Mouse (Mus musculus) CD4-positive helper T cell, adult 2 months (primary cell): Measurements from ENCODE around the gene Hps1.
"Not testable (repeated sequence)": the region's sequence is repeated elsewhere in the genome, so short reads cannot be mapped to it uniquely, and the experiment has no call there.

Experiments used
- DNase-seq: peaks from one replicate; pipeline ENCODE4 v3.0.0-alpha.2; 2012; ENCODE audit warnings: low read depth, missing footprints, low spot score

Hps1 gene

GRCm38 (mm10) chr19:42779531-42780155, at the start of gene Hps1:
Gene Hps1, minus strand, starts transcription at chr19:42779978.
- DNase-seq, result peak; percentile 92

DNA sequence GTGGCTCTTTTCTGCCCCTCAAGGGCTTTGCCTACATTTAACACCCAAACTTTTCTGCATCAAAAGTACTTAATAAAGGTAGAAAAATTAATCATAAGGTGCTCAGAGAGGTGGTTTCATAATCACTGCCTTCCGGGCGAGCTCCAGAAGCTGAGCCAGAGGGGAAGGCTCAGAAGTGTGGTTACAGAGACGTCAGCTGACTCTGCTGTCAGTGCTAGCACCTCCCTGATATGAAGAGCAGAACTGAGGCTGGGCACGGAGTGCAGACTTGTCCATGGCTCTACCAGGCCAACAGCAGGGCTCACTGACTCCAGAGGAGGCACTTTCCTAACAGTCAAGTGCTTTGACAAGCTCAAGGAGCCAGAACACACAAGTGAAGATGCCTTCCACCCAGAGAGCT, 49.4 kb upstream of the Hps1 start:
- DNase-seq, result no peak

DNA sequence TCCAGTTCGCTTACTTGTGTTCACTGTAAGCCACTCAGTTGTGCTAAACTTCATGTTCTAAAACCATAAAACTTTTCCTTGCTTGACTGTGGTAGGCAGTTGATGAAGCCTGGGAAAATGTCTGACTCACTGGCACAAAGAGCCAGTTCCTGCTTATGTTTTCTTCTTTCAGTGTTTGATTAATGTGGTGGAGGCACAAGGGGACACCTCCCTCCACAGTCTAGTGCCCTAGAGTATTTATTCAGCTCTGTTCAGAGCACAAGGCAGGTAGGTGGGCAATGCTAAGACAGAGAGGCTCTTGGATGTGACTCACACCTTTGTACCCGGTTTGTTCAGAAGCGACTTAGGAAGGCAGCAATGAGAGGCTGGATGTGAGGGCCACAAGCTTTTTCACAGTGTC, 48.1 kb upstream of the Hps1 start:
- DNase-seq, result no peak

DNA sequence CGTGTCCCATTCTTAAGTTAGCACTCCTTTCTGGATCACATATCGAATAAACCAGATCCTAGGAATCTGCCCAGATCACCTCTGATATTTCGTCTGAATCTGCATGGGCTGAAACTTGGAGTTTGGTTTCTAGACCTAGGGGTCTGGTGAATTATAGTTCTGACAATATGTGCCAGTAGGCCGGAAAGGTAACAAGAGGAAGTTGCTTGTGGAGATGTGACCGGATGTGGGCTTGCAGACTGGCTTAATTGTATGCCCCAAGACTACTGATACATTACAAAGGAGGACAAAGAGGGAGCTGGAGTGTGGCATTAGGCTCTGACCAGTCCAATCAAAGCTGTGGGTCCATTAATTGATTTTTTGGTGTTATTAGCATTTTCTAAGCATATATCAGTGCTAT, 40.3 kb upstream of the Hps1 start:
- no peak for DNase-seq

GRCm38 (mm10) chr19:42817761-42818160, 38.0 kb upstream of the Hps1 start:
- no peak for DNase-seq

- no peak for DNase-seq
Observed at GRCm38 (mm10) chr19:42816261-42816660, 36.5 kb upstream of the Hps1 start.

GRCm38 (mm10) chr19:42810140-42810539, 30.4 kb upstream of the Hps1 start:
- DNase-seq, result no peak

DNA sequence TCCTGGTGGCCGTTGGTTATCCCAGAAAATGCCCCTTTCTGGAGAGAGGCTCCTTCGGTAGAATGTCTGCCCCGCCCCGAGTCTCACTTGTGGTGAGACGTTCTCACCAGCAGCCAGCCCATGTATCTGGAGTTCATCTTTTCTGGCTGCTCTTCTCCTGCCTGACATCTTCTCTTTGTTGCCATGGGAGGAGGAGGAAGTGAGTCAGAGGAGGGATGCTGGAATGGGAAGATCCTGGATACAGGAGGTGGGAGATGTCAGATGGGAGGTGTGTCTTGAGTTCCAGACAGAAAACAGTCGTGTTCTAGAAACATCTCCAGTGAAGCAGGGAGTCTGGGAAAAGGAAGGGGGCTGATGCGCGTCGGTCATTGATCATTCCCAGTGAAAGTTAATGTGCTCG, 29.7 kb upstream of the Hps1 start:
- DNase-seq, result no peak

GRCm38 (mm10) chr19:42797866-42798265, 18.1 kb upstream of the Hps1 start:
- no peak for DNase-seq

DNA sequence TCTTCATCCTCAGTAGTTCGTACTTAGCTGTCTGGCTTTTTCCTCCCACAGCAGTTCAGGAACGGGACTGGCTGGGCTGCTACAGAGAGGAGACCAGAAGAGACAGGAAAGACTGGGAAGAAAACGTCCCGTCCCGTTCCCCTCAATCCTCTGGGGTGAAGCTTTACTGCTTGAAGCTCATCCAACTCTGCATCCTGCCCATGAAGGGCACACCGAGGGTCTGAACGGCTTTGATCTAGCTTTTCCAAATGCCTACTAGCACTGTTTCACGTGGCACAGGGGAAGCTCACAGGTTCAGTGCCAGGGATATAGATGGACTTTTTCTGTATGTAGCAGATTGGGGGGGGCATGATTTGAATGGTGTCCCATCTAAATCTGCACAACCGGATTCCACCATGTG, 16.0 kb upstream of the Hps1 start:
- DNase-seq, result no peak

DNA sequence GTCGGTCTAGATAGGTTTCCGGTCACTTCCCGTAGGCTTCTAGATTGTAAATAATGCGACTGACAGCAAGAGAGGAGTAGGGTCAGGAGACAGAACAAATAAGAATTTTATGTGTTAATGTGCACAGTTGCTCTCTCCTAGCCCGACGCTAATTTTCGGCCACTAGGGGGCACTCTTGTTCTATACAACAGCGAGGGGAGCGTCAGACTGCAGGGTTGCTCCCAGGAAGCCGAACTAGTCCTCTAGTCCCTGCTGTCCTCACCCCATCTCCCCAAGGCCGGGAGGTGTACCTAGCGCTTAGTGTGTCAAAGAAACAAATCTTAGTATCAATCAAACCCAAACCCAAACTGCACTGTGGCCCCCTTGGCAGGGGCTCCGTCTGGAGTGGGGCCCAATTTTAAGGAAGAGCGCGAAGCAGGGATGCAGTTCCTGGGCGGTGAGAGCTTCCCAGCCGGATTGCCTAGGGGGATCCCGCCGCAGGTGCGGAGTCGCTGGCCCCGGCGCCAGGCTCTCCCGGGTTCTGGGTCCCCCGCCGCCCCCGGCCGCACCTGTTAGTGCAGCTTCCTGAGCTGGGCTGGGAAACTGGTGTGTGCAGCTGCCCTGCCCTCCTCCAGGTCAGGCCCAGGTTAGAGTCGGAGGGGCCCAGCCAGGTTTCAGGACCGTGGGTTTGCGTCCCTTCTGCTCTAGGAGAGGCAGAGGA, 15.3 kb upstream of the Hps1 start:
- DNase-seq, result peak; percentile 74

DNA sequence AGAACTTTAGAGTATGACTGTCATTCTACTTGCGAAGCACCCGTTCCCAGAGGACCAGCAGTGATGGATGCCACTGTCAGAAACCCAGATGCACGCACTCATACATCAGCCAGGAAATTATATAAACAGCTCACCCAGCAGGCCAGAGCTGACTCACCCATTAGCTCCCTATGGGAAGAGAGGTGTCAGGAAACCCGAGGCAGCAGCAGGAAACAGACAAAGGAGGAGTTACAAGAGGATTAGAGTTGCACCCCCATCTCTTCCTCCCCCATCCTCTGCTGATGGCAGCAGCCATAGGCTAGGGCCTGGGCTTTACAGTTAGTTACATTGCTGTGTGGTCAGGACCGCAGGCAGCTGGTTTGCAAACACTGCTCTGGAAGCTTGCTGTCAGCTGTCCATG, 8.5 kb upstream of the Hps1 start:
- no peak for DNase-seq

DNA sequence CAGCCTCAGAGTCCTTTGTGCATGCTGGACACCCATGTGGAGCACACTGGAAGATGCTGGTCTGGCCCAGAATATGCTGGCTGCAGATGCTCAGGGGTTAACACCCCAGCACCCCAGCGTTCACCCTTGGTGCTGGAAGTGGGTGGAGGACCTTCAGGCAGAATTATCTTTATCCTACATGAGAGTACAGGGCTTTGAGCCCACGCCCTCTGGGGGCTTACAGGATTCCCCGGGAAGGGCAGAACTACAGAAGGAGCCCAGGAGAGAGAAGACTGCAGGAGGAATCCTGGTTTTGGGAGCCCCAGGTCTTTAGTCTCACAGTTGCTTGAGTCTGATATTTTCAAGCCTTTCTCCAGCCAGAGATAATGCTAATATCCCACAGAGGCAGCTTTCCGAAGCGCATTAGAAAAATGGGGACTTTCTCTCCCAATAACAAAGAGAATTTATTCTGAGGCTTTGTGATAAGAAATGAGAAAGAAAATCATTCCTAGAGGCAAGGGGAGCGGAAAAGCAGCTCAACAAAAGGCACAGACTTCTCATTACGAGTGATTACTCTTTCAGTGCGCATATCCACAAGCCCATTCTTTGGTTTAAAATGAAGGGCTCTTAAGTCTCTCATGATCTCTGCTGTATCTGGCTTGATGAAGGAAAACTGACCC, 5.9 kb upstream of the Hps1 start:
- no peak for DNase-seq

DNA sequence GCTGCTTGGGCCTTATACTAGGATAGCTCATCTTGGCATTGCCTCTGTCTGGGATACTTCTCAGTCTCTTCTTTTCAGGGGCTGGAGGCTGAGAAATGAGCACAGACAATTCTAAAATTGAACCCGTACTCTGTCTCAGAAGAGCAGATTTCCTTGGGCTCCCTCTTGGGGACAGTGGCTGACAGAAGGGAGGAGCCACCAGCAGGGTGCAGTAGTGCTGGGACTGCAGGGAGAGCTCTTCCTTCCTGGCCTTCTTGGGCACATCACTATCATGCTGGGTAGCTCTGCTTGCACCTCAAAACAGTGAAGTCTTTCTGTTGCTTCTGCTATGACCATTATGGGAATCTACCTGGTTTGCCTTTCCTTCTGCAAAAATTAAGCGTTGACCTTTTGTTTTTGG, 5.4 kb upstream of the Hps1 start:
- no peak for DNase-seq

DNA sequence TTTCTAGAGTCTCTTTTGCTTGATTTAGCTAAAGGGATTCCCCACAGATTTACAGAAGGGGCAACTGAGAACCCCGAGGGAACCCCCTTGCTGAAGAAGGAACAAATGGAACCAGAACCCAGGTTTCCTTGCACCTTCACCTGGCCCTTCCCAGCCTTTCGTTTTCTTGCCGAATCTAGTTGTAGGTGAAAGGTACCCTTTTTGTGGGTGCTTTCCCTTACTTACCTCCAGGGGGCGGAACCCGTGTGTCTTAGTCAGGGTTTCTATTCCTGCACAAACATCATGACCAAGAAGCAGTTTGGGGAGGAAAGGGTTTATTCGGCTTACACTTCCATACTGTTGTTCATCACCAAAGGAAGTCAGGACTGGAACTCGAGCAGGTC, 369 bp upstream of the Hps1 start:
- not testable (repeated sequence) for DNase-seq

DNA sequence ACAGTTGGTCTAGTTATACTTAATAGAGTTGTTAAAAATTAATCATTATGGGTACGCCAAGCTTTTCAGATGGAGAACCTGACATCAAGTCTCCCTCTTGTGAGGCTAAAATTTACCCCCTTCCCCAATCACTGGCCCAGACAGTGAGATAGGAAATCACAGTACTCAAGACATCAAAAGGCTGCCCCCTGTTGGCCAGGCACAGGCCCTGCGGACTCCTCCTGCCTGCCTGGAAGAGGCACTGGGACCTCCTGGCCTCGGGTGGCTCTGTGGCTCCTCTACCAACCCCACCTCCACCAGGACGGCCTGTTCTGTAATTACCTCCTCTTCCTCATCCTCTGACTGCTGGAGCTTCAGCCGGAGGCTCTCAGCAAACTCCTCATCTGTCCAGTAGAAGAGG, 2.0 kb downstream of the Hps1 start:
- DNase-seq, result peak; percentile 36

GRCm38 (mm10) chr19:42776813-42777212, 3.0 kb downstream of the Hps1 start:
- peak; percentile 48 for DNase-seq

DNA sequence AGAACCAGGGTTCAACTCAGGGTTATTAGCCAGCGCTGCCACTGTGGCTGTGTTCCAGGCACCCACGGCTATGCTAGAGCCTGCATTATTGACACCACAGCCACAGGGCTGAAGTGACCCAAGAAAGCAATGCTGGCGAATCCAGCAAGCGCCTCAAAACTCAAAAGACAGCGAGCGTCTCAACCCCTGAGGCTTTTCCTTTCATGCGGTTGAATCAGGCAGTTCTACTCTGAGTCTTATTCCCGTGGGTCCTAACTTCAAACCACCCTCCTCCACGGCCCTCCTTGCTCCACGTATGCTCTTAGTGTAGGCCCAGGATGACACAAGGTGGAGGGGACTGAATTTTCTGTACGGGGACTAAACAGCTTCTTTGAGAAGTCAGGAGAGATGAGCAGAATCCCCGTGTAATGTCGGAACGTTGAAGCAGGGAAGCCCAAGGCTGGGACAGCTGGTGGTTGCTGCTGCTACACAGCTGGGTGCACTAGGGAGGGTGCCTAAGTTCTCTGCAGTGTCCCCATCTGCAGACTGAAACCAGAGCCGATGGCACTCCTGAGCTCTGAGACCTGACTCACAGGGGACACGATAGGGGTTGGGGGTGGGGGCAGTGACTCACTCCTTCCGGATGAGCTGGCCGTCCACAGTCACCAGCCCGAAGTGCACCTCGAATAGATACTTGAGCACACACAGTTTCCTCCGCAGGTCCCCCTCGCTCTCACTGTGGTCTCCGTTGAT, 9.5 kb downstream of the Hps1 start:
- no peak for DNase-seq

GRCm38 (mm10) chr19:42769648-42770047, 10.1 kb downstream of the Hps1 start:
- DNase-seq, result no peak

DNA sequence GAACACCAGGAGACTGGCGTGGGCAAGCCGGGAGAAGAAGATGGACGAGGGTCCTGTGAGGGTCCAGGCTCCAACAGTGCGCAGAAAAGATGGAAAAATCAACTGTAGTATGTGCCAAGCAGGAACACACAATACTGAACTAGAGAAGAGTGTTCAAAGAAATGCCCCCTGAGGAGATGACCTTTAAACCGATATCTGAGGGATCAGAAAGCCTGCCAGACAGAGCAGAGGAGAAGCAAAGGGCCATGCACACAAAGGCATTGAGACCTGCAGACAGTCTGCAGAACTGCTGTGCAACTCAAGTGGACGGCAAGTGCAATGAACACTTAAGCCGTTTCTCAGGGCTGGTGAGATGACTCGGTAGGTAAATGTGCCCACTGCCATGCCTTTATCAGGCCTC, 12.4 kb downstream of the Hps1 start:
- no peak for DNase-seq

GRCm38 (mm10) chr19:42764398-42764797, 15.4 kb downstream of the Hps1 start:
- DNase-seq, result no peak

GRCm38 (mm10) chr19:42756671-42757070, 23.1 kb downstream of the Hps1 start:
- no peak for DNase-seq
